Mouse (Mus musculus): Measurements from ENCODE around the gene Mgat4b. TPM values are rescaled to one million over a fixed set of nuclear protein-coding genes. Genes with fewer than 3 reads are reported as not detected.

Gene Mgat4b
- polyA plus RNA-seq, 1 experiment: 80.6 TPM

DNA sequence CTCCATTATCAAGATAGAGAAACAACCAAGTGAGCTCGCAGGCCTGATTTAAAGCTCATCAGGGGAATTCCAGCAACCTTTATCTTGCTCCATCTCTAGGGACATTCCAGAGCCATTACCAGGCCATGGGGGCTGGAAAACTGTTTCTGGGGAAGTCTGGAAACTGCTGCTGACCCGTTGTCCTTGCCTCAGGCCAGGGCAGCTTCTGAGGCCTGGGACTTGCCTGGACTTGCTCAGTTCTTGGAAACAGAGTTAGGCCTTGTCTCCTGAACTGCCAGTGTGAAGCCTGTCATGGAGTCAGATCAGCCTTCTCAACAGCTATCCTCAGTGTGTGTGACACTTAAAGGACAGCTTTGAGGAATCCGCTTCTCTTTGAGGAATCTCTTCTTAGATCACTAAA is 41.5 kb downstream of the Mgat4b start:
- no peak for DNase-seq (ENCODE audit: low read depth)

DNA sequence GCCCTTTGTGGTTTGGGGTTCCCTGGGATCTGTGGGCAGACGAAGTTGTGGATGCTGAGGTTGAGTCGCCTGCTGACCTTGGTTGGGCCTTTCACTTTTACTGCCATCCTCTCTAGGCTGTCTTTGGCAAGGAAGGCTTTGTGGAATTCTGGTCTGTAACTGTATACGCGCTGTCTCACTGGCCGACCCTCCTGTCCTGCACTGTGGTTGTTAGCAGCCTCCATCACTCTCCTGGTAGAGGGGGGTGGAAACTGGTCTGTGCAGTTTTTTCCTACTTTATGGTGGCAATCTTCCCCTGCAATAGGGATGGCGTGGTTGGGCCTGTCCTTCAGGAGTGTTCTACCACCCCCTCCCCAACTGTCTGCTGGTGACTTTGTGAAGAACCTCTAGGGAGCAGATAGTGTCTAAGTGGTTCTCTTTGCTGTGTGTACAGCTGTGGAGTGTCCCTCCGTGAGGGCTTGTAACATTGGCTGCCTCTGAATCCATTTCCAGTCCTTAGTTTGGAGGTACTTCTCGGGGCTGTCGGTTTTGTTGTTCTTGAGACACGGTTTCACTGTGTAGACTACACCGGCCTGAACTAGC is 42.1 kb downstream of the Mgat4b start:
- no peak for DNase-seq (ENCODE audit: low read depth)

DNA sequence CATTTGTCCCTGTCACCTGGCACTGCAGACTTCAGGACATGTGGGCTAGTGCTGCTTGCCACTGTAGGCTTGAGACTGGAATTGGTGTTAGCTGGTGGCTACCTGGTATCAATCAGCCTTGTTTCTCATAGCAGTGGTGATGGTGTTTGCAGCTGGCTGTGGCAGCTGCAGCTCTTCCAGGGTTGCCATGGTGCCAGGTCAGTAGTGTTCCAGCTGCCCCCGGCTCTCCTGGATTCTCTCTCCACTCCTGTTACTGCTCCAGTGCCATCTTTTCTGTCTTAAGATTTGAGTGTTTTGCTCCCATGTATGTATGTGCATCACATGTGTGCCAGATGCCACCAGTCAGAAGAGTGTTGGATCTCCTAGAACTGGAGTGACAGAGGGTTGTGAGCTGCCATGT is 42.7 kb downstream of the Mgat4b start:
- DNase-seq (ENCODE audit: low read depth): no peak

DNA sequence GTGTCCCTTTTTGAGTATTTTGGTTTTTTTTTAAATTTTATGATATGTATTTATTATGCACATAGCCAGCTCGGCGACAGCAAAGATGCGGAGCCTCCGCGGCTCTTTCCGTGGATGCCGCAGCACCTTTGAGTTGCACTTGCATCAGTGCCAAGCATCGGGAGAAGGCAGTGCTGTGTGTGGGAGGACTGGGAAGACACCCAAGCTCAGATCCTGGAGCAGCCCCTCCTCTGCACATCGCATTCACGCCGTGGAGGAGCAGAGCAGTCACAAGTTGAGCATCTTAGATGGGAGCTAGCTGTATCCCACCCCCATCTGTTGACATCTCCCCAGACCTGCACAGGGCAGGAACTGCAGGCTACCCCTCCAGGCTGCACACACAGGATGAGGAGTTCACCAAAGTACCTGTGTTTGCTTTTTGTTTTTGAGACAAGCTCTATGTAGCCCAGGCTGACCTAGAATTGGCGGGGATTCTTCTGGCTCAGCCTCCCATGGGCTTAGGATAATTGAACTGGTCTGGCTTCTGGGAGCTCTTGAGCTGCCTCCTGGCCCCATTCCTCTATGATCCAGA is 43.4 kb downstream of the Mgat4b start:
- DNase-seq (ENCODE audit: low read depth): no peak

DNA sequence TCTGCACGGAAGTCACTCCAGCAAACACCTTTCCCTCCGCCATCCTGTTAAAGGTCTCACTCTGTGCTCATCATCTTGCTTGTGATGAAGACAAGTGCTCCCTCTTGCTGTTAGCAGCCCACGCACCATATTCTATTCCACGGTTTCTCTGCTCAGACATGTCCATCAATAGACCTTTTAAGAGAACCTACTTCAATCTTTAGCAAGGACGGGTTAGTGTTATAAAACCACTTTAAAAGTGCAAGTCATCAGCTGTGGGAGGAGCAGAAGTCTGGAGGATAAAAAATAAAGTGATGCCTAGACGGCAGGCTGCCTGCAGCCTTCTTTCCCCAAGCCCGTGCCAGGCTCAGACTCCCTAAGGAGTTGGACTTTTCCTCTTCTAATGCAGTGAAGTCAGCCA is 45.9 kb downstream of the Mgat4b start:
- DNase-seq (ENCODE audit: low read depth): no peak

DNA sequence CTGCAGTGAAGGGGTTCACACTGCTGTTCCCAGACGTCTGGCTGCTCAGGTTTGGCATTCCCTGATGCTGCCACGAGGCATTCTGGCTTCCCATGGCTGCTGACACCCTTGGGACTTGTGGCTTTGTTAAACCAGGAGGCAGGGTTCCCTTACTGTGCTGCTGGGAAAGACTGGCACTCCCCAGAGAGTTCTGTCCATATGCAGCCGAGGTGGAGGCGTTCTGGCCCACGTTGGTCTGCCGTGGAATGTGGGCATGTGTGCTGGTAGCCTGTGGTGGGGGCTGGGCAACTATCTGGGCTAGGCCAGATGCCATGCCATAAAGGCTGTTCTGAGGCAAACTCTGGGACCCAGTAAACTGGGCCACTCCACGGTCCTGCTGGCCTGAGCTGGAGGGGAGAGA is 47.6 kb downstream of the Mgat4b start:
- DNase-seq (ENCODE audit: low read depth): no peak

DNA sequence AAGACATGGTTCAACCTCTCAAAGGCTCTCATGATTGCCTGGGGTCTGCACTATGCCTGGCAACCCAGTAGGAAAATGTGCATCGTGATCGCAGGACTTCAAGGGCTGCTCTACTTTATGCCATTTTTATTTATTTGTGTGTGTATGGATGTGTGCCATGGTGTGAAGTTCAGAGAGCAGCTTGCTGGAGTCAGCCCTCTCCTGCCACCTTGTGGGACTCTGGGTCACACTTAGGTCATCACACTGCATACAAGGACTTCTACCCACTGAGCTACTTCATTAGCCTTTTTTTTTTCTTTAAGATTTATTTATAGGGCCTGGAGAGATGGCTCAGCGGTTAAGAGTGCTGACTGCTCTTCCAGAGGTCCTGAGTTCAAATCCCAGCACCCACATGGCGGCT is 51.3 kb downstream of the Mgat4b start:
- no peak for DNase-seq (ENCODE audit: low read depth)

DNA sequence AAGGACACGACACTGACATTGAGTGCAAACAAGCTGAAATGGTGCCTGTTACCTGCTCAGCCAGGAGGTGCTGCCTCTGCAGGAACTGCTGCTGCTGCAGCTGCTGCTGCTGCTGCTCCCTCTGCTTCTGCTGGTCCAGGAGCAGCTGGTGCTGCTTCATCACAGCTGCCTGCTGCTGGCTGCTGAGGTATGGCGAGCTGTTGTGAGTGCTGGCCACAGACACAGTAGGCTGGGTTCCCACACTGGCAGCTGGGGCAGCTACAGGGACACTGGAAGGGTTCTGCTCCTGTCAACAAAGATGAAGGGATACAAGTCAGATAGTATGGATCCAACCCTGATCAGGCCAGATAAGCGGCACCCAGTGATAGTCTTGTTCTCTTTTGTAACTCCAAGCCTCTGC is 52.5 kb downstream of the Mgat4b start:
- no peak for DNase-seq (ENCODE audit: low read depth)

DNA sequence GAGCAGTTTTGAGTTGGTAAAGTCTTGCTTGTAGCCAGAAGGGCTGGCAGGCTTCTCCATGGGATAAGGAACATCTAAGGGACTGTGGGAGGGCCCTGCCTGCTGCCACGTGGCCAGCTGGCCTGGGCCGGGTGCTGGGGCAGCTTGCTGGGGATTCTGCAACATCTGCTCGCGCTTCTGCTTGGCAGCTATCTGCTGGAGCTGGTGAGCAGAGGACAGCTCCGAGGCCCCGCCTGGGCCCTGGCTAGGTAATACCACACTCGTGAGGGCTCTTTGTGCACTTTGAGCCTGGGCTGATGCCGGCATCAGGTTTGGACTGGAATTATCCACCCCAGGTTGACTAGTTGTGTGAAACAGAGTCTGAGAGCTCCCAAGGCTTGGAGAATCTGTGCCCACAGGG is 55.2 kb downstream of the Mgat4b start:
- no peak for DNase-seq (ENCODE audit: low read depth)

DNA sequence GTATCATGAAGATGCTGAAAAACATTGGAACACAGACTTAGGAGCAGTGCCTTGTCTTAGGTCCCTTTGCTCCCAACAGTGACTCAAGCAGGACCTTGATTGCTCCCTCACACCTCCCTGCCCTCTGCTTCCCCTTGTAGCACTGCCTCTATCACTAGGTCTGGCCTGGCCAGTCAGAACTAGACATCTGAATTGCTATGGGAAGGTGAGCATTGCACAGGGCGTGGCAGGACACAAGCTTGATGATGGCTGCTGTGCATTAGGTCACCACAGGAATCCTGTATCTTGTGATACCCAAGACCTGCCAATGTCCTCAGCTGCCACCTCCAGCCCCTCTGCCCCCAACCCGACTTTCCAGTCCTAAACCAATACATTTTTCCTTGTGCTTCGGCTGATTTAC is 56.3 kb downstream of the Mgat4b start:
- no peak for DNase-seq (ENCODE audit: low read depth)

DNA sequence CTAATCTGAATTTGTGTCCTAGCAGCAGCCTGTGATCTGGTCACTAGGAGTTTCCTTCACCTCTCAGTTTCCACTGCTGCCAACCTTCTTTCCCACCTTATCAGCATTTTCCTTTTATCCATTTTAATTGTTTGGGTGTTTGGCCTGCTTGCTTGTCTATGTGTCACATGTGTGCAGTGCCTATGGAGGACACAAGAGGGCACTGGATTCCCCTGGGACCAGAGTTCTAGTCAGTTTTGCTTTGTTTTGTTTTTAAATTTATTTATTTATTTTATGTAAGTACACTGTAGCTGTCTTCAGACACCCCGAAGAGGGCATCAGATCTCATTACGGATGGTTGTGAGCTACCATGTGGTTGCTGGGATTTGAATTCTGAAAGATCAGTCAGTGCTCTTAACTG is 58.5 kb downstream of the Mgat4b start:
- DNase-seq (ENCODE audit: low read depth): no peak

DNA sequence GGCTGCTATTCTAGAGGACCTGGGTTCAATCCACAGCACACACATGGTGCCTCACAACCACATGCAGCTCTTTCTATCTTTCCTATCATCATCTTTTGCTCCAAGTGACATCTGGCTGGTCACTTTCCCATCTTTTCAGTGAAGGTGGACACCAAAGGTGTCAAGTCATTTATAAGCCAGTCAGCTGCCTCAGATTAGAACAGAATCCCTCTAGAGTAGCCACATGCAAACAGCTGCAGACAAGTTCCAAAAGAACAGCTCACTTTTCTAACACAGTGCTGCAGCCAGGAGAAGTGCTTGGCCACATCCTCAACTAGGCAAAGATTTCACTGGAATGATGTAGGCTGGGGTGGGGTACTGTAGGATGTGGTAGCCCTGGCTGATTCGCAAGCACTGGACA is 59.2 kb downstream of the Mgat4b start:
- DNase-seq (ENCODE audit: low read depth): no peak

DNA sequence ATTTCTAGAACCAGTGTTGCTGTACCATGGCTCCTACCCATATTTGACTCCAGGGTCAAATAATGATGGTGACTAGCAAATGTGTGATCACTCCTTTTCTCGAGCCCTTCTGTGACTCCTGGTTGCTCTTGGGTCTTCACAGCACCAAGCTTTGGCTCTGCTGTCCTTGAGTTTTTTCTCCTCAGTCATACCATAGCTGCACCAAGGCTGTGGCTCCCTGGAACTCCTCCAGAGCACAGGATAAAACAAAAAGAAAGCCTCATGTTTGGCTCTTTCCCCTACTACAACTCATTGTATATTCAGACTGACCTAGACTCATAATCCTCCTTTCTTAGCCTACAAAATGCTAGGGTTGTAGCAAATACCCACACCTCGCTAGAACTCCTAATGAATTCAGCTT is 62.1 kb downstream of the Mgat4b start:
- DNase-seq (ENCODE audit: low read depth): no peak

DNA sequence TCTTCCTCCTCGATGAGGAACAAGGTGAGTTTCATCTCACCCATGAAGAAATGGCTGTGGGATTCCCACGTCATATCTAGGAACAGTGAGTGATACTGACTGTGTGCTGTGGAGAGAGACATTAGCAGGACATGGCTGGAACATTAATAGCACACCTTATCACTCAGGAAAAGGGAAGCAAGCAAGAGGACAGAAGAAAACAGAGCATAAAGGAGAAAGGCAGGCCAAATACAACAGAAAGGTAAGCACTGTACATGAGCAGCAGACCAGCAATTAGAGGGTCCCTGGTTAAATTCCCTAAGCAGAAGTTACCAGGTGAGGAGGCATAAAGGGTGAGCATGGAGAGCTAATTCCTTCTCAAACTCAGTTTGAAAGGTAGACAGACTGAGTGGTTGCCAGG is 64.4 kb downstream of the Mgat4b start:
- DNase-seq (ENCODE audit: low read depth): no peak

DNA sequence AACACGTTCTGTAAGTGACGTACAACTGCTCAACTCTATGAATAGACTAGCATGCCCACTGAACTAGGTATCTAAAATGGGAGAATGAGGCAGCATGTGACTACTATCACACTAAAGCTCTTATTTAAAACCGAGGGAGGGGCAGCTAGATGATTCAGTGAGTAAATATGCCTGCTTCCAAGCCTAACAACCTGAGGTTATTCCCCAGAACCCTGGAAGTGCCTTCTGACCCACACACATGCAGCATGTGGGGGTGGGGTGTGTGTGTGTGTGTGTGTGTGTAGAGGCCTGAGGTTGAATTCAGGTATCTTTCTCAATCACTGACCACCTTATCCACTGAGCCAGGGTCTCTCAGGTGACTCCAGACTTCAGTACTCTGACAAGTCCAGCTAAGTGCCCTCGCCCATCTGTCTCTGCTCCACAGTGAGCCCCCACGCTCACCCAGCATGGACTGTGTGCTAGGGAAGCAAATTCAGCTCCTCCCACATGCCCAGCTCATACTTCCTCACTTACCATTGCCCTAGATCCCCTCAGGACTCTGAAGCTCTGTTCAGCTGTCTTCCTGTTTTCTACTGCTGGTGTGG is 65.0 kb downstream of the Mgat4b start:
- DNase-seq (ENCODE audit: low read depth): peak; percentile 44

DNA sequence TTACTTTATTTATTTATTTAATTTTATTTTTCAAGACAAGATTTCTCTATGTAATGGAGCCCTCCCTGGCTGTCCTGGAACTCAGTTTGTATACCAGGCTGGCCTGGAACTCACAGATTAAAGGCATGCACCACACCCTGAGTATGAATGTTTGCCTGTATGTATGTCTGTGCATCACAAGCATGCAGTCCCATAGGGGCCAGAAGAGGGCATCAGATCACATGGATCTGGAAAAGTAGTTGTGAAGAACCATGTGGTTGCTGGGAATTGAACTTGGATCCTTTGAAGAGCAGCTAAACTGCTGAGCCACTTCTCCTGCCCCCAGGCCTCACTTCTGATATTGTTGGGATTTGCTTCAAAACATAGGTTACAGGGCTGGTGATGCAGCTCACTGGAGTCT is 66.3 kb downstream of the Mgat4b start:
- DNase-seq (ENCODE audit: low read depth): no peak

DNA sequence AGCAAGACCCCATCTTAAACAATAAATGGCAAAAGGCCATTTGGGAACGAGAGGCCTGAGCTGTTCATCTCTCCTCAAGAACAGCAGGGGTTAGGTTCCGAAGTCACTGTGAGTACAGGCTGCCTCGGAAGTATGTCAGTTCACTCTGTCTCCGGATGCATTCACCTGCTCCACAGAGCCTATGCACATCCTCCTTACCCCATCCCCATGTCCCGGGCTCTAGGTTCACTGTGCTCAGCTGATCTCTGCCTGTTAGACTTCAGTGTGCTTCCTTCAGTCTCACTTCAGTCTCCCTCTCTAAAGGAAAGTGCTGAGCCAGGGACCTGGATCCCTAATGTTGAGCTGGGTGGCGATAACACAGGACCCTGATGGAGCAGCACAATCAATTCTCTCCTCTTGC is 67.0 kb downstream of the Mgat4b start:
- no peak for DNase-seq (ENCODE audit: low read depth)

DNA sequence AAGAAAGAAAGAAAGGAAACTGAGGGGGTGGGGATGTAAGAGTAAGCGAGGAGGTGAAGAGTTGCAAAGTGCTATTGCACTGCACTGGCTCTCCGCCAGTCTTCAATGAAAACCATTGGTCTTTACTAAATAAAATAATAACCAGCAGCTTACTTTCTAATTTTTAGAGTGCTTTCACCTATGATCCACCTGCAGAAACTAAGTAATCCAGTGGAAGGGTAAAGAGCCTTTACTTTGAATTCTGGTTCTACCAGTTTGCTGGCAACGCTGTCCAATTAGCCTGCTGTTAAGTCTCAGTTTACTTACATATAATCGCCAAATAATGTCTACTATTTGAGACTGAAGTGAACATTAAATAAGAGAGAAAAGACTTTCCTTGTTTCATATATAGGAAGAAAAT is 68.3 kb downstream of the Mgat4b start:
- DNase-seq (ENCODE audit: low read depth): peak; percentile 36

DNA sequence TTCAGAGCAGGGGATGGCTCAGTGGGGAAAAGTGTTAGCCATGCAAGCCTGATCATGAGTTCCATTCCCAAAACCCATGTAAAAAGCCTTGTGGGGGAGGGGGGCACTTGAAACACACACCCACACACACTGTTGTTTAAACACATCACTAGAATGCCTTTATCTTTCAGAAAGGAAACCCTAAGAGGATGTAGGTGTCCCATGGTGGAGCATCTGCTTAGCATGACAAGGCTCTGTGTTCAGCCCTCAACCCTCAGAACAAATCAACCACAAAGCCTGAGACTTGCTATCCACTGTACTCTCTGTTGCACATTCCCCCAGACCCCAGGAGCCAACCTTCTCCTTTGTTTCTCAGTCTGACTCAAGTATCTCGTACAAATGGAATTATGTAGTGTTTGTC is 69.4 kb downstream of the Mgat4b start:
- no peak for DNase-seq (ENCODE audit: low read depth)

Other genes starting within 250 kb of the Mgat4b start
- 47.0 and 50.1 TPM in 2 replicates for gene Rnf130, start 185.5 kb upstream of the Mgat4b start, polyA plus RNA-seq (2012; rRNA removed)
- 73.4 and 78.5 TPM in 2 replicates for gene Tbc1d9b, start 79.5 kb upstream of the Mgat4b start, polyA plus RNA-seq (2012; rRNA removed)
- 10.7 and 12.5 TPM in 2 replicates for gene Mrnip, start 36.4 kb upstream of the Mgat4b start, polyA plus RNA-seq (2012; rRNA removed)
- gene Sqstm1, start 63 bp upstream of the Mgat4b start, polyA plus RNA-seq (2012; rRNA removed): 227 and 257 TPM in 2 replicates
- 200 and 350 TPM in 2 replicates for gene Ltc4s, start 27.7 kb downstream of the Mgat4b start, polyA plus RNA-seq (2012; rRNA removed)
- gene Maml1, start 81.4 kb downstream of the Mgat4b start, polyA plus RNA-seq (2012; rRNA removed): 12.0 and 15.5 TPM in 2 replicates
- 93.4 and 169 TPM in 2 replicates for gene Canx, start 114.8 kb downstream of the Mgat4b start, polyA plus RNA-seq (2012; rRNA removed)
- 9.1 and 12.5 TPM in 2 replicates for gene Cby3, start 143.6 kb downstream of the Mgat4b start, polyA plus RNA-seq (2012; rRNA removed)
- 74.9 and 113 TPM in 2 replicates for gene Hnrnph1, start 166.1 kb downstream of the Mgat4b start, polyA plus RNA-seq (2012; rRNA removed)
- gene Rufy1, start 220.2 kb downstream of the Mgat4b start, polyA plus RNA-seq (2012; rRNA removed): 25.9 and 27.8 TPM in 2 replicates